Mouse (Mus musculus) olfactory bulb, adult 2 months (tissue): ENCODE measurements at regions not wholly inside any gene's neighbourhood (a gene's known extent, or its start where the extent isn't known, plus 50 kb on each side); places are given as distances from the start of the nearest gene placed in this dataset.

Source experiments
- CTCF ChIP-seq: fragments of 200-500 bp; IDR thresholded peaks from 2 replicates; pipeline ENCODE4 v1.5.1; 2012; ENCODE audit warnings: low read depth, mild to moderate bottlenecking, low read length, moderate library complexity; ENCODE audit not compliant: insufficient read depth
- POLR2A ChIP-seq: fragments of 200-500 bp; IDR thresholded peaks from 2 replicates; pipeline ENCODE4 v1.6.1; 2012; ENCODE audit warnings: mild to moderate bottlenecking, low read depth, low read length, moderate library complexity; ENCODE audit not compliant: insufficient read depth

- TF ChIP-seq CTCF (no peak), POLR2A (no peak)
These were observed 164.1 kb upstream of the Stt3b start for GRCm38 (mm10) chr9:115474342-115474741.
